Mouse (Mus musculus) cerebellum, adult 2 months (tissue): ENCODE measurements around the gene Krba1.

Experiments used
- CTCF ChIP-seq: fragments of 200-500 bp; IDR thresholded peaks from 2 replicates; pipeline ENCODE4 v1.5.1; 2011; ENCODE audit warnings: low read depth, mild to moderate bottlenecking, control low read depth, low read length, moderate library complexity, borderline replicate concordance; ENCODE audit not compliant: insufficient read depth
- POLR2A ChIP-seq: fragments of 200-500 bp; IDR thresholded peaks from 2 replicates; pipeline ENCODE4 v1.6.1; 2011; ENCODE audit warnings: low read length, control low read depth, borderline replicate concordance; ENCODE audit not compliant: insufficient read depth

DNA sequence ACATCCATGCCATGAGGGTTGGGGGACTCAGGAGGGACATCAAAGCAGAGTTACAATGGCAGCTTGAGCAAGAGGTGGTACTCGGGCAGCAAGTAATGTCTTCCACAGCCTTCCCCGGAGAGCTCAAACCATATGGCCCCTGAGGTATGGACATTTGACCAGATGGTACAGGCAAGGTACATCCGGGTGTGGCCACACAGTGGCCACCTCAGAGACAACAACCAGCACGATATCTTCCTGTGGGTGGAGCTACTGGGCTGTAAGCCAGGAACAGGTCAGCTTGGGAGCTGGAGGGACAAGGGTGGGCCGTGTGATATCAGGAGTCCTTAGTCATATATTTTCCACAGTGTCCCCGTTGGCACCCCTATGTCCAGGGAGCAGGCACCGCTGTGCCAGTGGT is 72.1 kb downstream of the Krba1 start:
- no peak for TF ChIP-seq POLR2A
- TF ChIP-seq CTCF = peak; percentile 24; the same call in 1 of the 2 replicates
